Mouse (Mus musculus): ENCODE data around the gene Olfr250.
"Not testable (repeated sequence)": the region's sequence is repeated elsewhere in the genome, so short reads cannot be mapped to it uniquely, and the experiment has no call there.

The Olfr250 gene

DNA sequence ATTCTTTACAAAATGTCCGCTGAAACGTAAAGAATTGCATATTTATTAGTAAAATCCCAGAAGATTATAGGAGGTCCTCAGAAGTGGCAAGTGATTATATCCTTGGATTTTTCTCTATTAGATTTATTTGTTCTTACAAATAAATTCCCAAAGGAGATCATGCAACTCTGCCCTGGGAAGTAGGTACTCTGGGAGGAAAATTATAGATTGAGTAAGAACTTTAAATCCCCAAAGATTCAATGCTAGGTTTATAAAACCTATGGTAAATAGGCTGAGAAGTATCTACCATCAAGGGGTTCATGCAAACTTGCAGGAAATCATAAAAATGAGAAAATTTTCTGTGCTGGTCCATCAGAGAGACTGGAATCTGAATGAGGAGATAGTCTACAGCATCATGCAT is at the start of gene Olfr250:
Gene Olfr250, plus strand, starts transcription at position 301 of the 400 bp plus-strand sequence.
- in situ Hi-C loops (cut with MboI): no loop called here

- in situ Hi-C loops (cut with MboI): no loop called here
Observed at GRCm38 (mm10) chr9:38328760-38329159, 37.9 kb upstream of the Olfr250 start, which contains the start of gene Olfr25. Olfr25 (plus strand) TSS chr9:38329060.

DNA sequence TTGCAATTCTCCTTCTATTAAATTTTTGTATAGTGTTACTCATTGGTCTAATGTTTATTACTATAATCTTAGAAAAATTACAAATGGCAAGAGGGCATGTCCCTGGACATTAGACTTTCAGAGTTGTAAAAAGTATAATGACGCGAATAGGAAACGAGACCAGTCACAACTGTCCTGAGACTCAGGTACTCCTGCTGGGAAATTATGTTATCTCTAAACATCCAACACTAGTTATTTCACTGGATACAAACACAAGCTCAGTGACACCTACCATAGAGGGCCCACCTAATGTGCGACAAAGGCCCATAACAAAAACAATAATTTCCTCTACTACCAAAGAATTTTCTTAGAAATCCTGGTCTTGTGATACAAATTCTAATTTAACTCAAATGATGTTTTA is 18.6 kb upstream of the Olfr250 start, which contains the start of gene Olfr898:
Gene Olfr898, plus strand, starts transcription at position 301 of the 400 bp plus-strand sequence.
- in situ Hi-C loops (cut with MboI): no loop called here

GRCm38 (mm10) chr9:38376786-38377185 is 10.1 kb downstream of the Olfr250 start, which contains the start of gene Olfr251:
Olfr251 (plus strand) TSS chr9:38377086.
- in situ Hi-C loops (cut with MboI): no loop called here

DNA sequence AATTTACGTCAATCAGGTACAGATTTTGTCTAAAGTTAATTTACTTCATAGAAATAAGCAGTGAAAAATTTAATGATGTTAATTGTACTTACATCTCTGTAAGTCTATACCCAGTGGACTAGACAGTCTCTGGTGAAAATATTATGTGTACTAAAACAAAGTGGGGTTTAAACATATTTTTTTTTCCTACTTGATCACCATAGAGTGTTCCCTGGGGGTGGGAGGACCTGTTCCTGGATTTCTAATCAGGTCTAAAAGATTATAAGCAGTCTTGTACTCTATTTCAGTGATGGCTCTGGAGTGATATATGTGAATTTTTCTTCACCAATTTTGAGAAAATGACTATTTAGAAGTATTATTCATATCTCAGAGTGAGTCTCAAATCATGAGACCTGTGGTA is 34.7 kb downstream of the Olfr250 start, which contains the start of gene Olfr147:
Gene Olfr147, plus strand, starts transcription at position 301 of the 400 bp plus-strand sequence.
- in situ Hi-C loops (cut with MboI): no loop called here

GRCm38 (mm10) chr9:38407502-38407901 is 40.8 kb downstream of the Olfr250 start:
- in situ Hi-C loops (cut with MboI): not testable (repeated sequence)

GRCm38 (mm10) chr9:38413502-38413901 is 46.8 kb downstream of the Olfr250 start:
- in situ Hi-C loops (cut with MboI): not testable (repeated sequence)
